Mouse (Mus musculus) lung, postnatal 0 days (tissue): ENCODE measurements around the gene Fry.

Experiments
- CTCF ChIP-seq: IDR thresholded peaks from 2 replicates; pipeline ENCODE4 v1.5.1; 2016; ENCODE audit warnings: antibody characterized with exemption, mild to moderate bottlenecking
- EP300 ChIP-seq: IDR thresholded peaks from 2 replicates; pipeline ENCODE4 v1.6.1; 2016; ENCODE audit warnings: antibody characterized with exemption, mild to moderate bottlenecking, control low read depth

DNA sequence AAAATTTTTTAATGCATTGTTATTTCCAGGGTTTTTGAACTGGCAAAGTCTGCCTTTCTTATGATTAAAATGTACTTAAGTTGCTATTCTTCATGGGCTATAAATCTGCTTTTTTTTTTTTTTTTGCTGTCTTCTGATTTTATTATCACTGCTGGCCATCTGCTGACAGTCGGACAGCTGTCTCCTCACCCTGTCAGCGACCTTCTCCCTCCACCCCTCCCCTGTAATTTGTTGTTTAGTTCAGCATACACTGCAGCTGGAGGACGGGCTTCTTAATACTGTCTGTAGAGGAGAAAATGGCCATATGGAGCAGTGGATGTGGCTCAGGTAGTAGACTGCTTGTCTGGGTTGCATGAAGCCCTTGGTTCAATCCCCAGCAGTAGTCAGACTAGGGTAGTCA, 173.7 kb downstream of the Fry start:
- no peak for TF ChIP-seq CTCF
- no peak for TF ChIP-seq EP300
